Mouse (Mus musculus) heart, adult 2 months (tissue): ENCODE data around the gene H2-Ob. TPM values are rescaled to one million over a fixed set of nuclear protein-coding genes. Genes with fewer than 3 reads are reported as not detected.
A peak's percentile ranks its signal among the peaks of the same experiment; 100 is the strongest.

Source experiments
- DNase-seq, 2 experiments: peaks; one replicate each; pipeline ENCODE4 v3.0.0; 2021
- H3K27ac ChIP-seq: fragments of 200-600 bp; 2 replicates; pipeline ENCODE4 v1.8.1; 2022
- H3K27me3 ChIP-seq: fragments of 200-500 bp; 2 replicates; pipeline ENCODE4 v1.6.1; 2012; ENCODE audit warnings: mild to moderate bottlenecking, low read length, inconsistent platforms, mixed read lengths; ENCODE audit not compliant: control insufficient read depth, insufficient read depth
- H3K36me3 ChIP-seq: fragments of 200-500 bp; 2 replicates; pipeline ENCODE4 v1.6.1; 2012; ENCODE audit warnings: low read length, inconsistent platforms; ENCODE audit not compliant: control insufficient read depth, insufficient read depth
- H3K4me1 ChIP-seq: fragments of 200-500 bp; 2 replicates; pipeline ENCODE4 v1.6.1; 2011; ENCODE audit warnings: low read length; ENCODE audit not compliant: control insufficient read depth, insufficient read depth
- H3K4me3 ChIP-seq: fragments of 200-600 bp; 2 replicates; pipeline ENCODE4 v1.8.1; 2022
- H3K79me2 ChIP-seq: fragments of 200-500 bp; replicated peaks from 2 replicates; pipeline ENCODE4 v1.6.1; 2012; ENCODE audit warnings: mild to moderate bottlenecking, inconsistent platforms, low read length, moderate library complexity, mixed read lengths; ENCODE audit not compliant: control insufficient read depth, insufficient read depth
- H3K9ac ChIP-seq: fragments of 200-500 bp; 2 replicates; pipeline ENCODE4 v1.6.1; 2012; ENCODE audit warnings: low read depth, mild to moderate bottlenecking, control low read depth, inconsistent platforms, low read length, mixed read lengths
- CTCF ChIP-seq: fragments of 200-600 bp; IDR thresholded peaks from 2 replicates; pipeline ENCODE4 v1.8.1; 2022; ENCODE audit warnings: antibody characterized with exemption, mild to moderate bottlenecking, moderate library complexity
- EP300 ChIP-seq: fragments of 200-500 bp; IDR thresholded peaks from 2 replicates; pipeline ENCODE4 v1.6.1; 2011; ENCODE audit warnings: low read depth, low read length, control low read depth; ENCODE audit not compliant: insufficient read depth
- POLR2A ChIP-seq: fragments of 200-500 bp; IDR thresholded peaks from 2 replicates; pipeline ENCODE4 v1.6.1; 2011; ENCODE audit warnings: mild to moderate bottlenecking, low read depth, low read length, control low read depth; ENCODE audit not compliant: insufficient read depth
- WGBS: fragments of 180-500 bp; shearing (Covaris S2); methylation state at CpG from one replicate; pipeline ENCODE4 v1.1.7; 2018; 5-methylcytosine and 5-hydroxymethylcytosine counted together
- intact Hi-C: fragments of 180-260 bp; cut with DNase I; formaldehyde crosslinking; loops from one replicate; pipeline ENCODE4 v1.15.1; 2025
- polyA plus RNA-seq: library from polyadenylated mRNA; depleted of rRNA; stranded (reverse); fragments of >200 nt; gene quantifications from 2 replicates; pipeline ENCODE4 v1.2.3, GENCODE M21; 2012
- total RNA-seq, 2 experiments: library from RNA; stranded (reverse); gene quantifications; 2 replicates each; pipeline ENCODE4 v1.2.3; 2021

Gene H2-Ob
- total and polyA plus RNA-seq, 3 experiments, result 0.55 to 6.2 (median 1.0) TPM

- intact Hi-C loops, result no loop called here
- Histone ChIP-seq H3K36me3 (peaks cover 5% of the 10 kb centered on the region; the same call in 1 of the 2 replicates), H3K79me2 (no peaks in the 10 kb centered on the region), H3K27ac (no peak overlapping the region), H3K4me1 (peaks cover 1% of the 10 kb centered on the region; the same call in 1 of the 2 replicates), H3K27me3 (no peaks in the 10 kb centered on the region), H3K4me3 (no peak overlapping the region), H3K9ac (no peak overlapping the region)
- WGBS, result 46% methylated on average over 3 of the region's 3 CpGs
- peak in 1 of 2 experiments; percentile 19 for DNase-seq
- TF ChIP-seq POLR2A (no peak), CTCF (peak; percentile 61)
Observed at GRCm38 (mm10) chr17:34209680-34210079, 29.0 kb upstream of the H2-Ob start.

- peaks cover under 1% of the 10 kb centered on the region; the same call in 1 of the 2 replicates for H3K4me1 ChIP-seq
Observed at GRCm38 (mm10) chr17:34210599-34210998, 28.1 kb upstream of the H2-Ob start.

GRCm38 (mm10) chr17:34211746-34212365, 26.8 kb upstream of the H2-Ob start:
- Histone ChIP-seq H3K27ac (no peak overlapping the region), H3K4me3 (no peak overlapping the region), H3K4me1 (no peaks in the 10 kb centered on the region), H3K9ac (no peak overlapping the region), H3K36me3 (no peaks in the 10 kb centered on the region), H3K27me3 (no peaks in the 10 kb centered on the region), H3K79me2 (no peaks in the 10 kb centered on the region)
- 50% methylated on average over 23 of the region's 23 CpGs for WGBS
- intact Hi-C loops, result no loop called here
- TF ChIP-seq POLR2A, result no peak
- no peak for TF ChIP-seq EP300
- no peak for TF ChIP-seq CTCF
- DNase-seq, result peak in 1 of 2 experiments; percentile 11

More at GRCm38 (mm10) chr17:34210599-34210998, 28.1 kb upstream of the H2-Ob start:
- H3K9ac ChIP-seq, result no peak overlapping the region
- H3K79me2 ChIP-seq, result no peaks in the 10 kb centered on the region
- H3K4me3 ChIP-seq, result no peak overlapping the region
- H3K27me3 ChIP-seq, result no peaks in the 10 kb centered on the region
- intact Hi-C loops, result no loop called here
- no peak for TF ChIP-seq POLR2A
- no peak for TF ChIP-seq CTCF
- TF ChIP-seq EP300, result no peak
- H3K36me3 ChIP-seq, result peaks cover 5% of the 10 kb centered on the region; the same call in 1 of the 2 replicates
- DNase-seq, result peak in 1 of 2 experiments; percentile 13
- 56% methylated on average over 3 of the region's 3 CpGs for WGBS
- H3K27ac ChIP-seq, result no peak overlapping the region

GRCm38 (mm10) chr17:34213936-34214335, 24.8 kb upstream of the H2-Ob start:
- no peak overlapping the region for H3K27ac ChIP-seq
- H3K36me3 ChIP-seq, result no peaks in the 10 kb centered on the region
- H3K27me3 ChIP-seq, result no peaks in the 10 kb centered on the region
- no peaks in the 10 kb centered on the region for H3K79me2 ChIP-seq
- 74% methylated on average over 21 of the region's 21 CpGs for WGBS
- no peak overlapping the region for H3K9ac ChIP-seq
- DNase-seq, result peak in 1 of 2 experiments; percentile 12
- H3K4me3 ChIP-seq, result no peak overlapping the region
- H3K4me1 ChIP-seq, result peaks cover 1% of the 10 kb centered on the region; the same call in 1 of the 2 replicates
- intact Hi-C loops, result no loop called here
- TF ChIP-seq POLR2A (no peak), EP300 (no peak), CTCF (no peak)

- Histone ChIP-seq H3K27ac (no peak overlapping the region), H3K27me3 (no peaks in the 10 kb centered on the region), H3K4me3 (no peak overlapping the region), H3K4me1 (peaks cover 1% of the 10 kb centered on the region; the same call in 1 of the 2 replicates), H3K36me3 (no peaks in the 10 kb centered on the region), H3K9ac (no peak overlapping the region), H3K79me2 (no peaks in the 10 kb centered on the region)
- intact Hi-C loops, result loop anchor here (5.0 kb wide), 1 partner anchor 183 kb away; the partner anchor contains the start of genes Rxrb and Slc39a7
- peak in 1 of 2 experiments; percentile 10 for DNase-seq
- 88% methylated on average over 12 of the region's 12 CpGs for WGBS
- TF ChIP-seq EP300 (no peak), POLR2A (no peak), CTCF (no peak)
Observed at GRCm38 (mm10) chr17:34215176-34215575, 23.5 kb upstream of the H2-Ob start.

- no peaks in the 10 kb centered on the region for H3K36me3 ChIP-seq
- WGBS, result 70% methylated on average over 8 of the region's 8 CpGs
- no peak overlapping the region for H3K27ac ChIP-seq
- DNase-seq, result peak in 1 of 2 experiments; percentile 19
- H3K4me1 ChIP-seq, result peaks cover 1% of the 10 kb centered on the region; the same call in 1 of the 2 replicates
- no peak for TF ChIP-seq CTCF
- no peak for TF ChIP-seq POLR2A
- H3K79me2 ChIP-seq, result no peaks in the 10 kb centered on the region
- intact Hi-C loops, result loop anchor here (5.0 kb wide), 1 partner anchor 185 kb away; the partner anchor contains the start of genes Rxrb and Slc39a7
- no peaks in the 10 kb centered on the region for H3K27me3 ChIP-seq
- H3K9ac ChIP-seq, result no peak overlapping the region
- H3K4me3 ChIP-seq, result no peak overlapping the region
Observed at GRCm38 (mm10) chr17:34217216-34217928, 21.3 kb upstream of the H2-Ob start.
